Mouse (Mus musculus): ENCODE results near the gene Elmo2.

Gene Elmo2

GRCm38 (mm10) chr2:165323928-165324327 is 2.4 kb downstream of the Elmo2 start:
- no peak for DNase-seq (ENCODE audit: extremely low read depth, low read depth)

GRCm38 (mm10) chr2:165323484-165323883 is 2.8 kb downstream of the Elmo2 start:
- no peak for DNase-seq (ENCODE audit: extremely low read depth, low read depth)

GRCm38 (mm10) chr2:165321981-165322735 is 4.1 kb downstream of the Elmo2 start:
- no peak for DNase-seq (ENCODE audit: extremely low read depth, low read depth)

- no peak for DNase-seq (ENCODE audit: extremely low read depth, low read depth)
Measured at GRCm38 (mm10) chr2:165321381-165321888, 4.8 kb downstream of the Elmo2 start.

GRCm38 (mm10) chr2:165320531-165321150 is 5.6 kb downstream of the Elmo2 start:
- DNase-seq (ENCODE audit: extremely low read depth, low read depth), result no peak

- DNase-seq (ENCODE audit: extremely low read depth, low read depth), result peak; percentile 28
Measured at GRCm38 (mm10) chr2:165319503-165319902, 6.8 kb downstream of the Elmo2 start.

- DNase-seq (ENCODE audit: extremely low read depth, low read depth), result no peak
Measured at GRCm38 (mm10) chr2:165318941-165319340, 7.3 kb downstream of the Elmo2 start.

GRCm38 (mm10) chr2:165317621-165318263 is 8.5 kb downstream of the Elmo2 start:
- DNase-seq (ENCODE audit: extremely low read depth, low read depth), result no peak

GRCm38 (mm10) chr2:165316837-165317473 is 9.3 kb downstream of the Elmo2 start:
- no peak for DNase-seq (ENCODE audit: extremely low read depth, low read depth)

- DNase-seq (ENCODE audit: extremely low read depth, low read depth), result no peak
Measured at GRCm38 (mm10) chr2:165316204-165316603, 10.1 kb downstream of the Elmo2 start.

- DNase-seq (ENCODE audit: extremely low read depth, low read depth), result no peak
Measured at GRCm38 (mm10) chr2:165314197-165314596, 12.1 kb downstream of the Elmo2 start.

GRCm38 (mm10) chr2:165312381-165312780 is 13.9 kb downstream of the Elmo2 start:
- no peak for DNase-seq (ENCODE audit: extremely low read depth, low read depth)

GRCm38 (mm10) chr2:165311577-165311976 is 14.7 kb downstream of the Elmo2 start:
- no peak for DNase-seq (ENCODE audit: extremely low read depth, low read depth)

GRCm38 (mm10) chr2:165310818-165311425 is 15.4 kb downstream of the Elmo2 start:
- DNase-seq (ENCODE audit: extremely low read depth, low read depth), result no peak

GRCm38 (mm10) chr2:165307801-165308200 is 18.5 kb downstream of the Elmo2 start:
- DNase-seq (ENCODE audit: extremely low read depth, low read depth), result no peak

GRCm38 (mm10) chr2:165305438-165305837 is 20.8 kb downstream of the Elmo2 start:
- no peak for DNase-seq (ENCODE audit: extremely low read depth, low read depth)

GRCm38 (mm10) chr2:165304819-165305218 is 21.5 kb downstream of the Elmo2 start:
- DNase-seq (ENCODE audit: extremely low read depth, low read depth), result no peak

GRCm38 (mm10) chr2:165303354-165304012 is 22.8 kb downstream of the Elmo2 start:
- DNase-seq (ENCODE audit: extremely low read depth, low read depth), result no peak

- DNase-seq (ENCODE audit: extremely low read depth, low read depth), result no peak
Measured at GRCm38 (mm10) chr2:165301409-165301808, 24.9 kb downstream of the Elmo2 start.

GRCm38 (mm10) chr2:165300885-165301284 is 25.4 kb downstream of the Elmo2 start:
- DNase-seq (ENCODE audit: extremely low read depth, low read depth), result no peak

- DNase-seq (ENCODE audit: extremely low read depth, low read depth), result no peak
Measured at GRCm38 (mm10) chr2:165300424-165300823, 25.9 kb downstream of the Elmo2 start.

Measured in MEL-GATA-1-ER (cell line).